Mouse (Mus musculus): ENCODE results near the gene Trim63.

The Trim63 gene

GRCm38 (mm10) chr4:134343071-134344031 lies 28.4 kb downstream of the Trim63 start, which contains the start of gene Slc30a2:
TSS of gene Slc30a2 (plus strand) at chr4:134343181.
- DNase-seq = no peak

GRCm38 (mm10) chr4:134344620-134345019 lies 29.7 kb downstream of the Trim63 start:
- no peak for DNase-seq

- no peak for DNase-seq
These were observed 30.9 kb downstream of the Trim63 start for GRCm38 (mm10) chr4:134345802-134346201.

- no peak for DNase-seq
These were observed 33.2 kb downstream of the Trim63 start for GRCm38 (mm10) chr4:134348078-134348477.

- no peak for DNase-seq
These were observed 33.6 kb downstream of the Trim63 start for GRCm38 (mm10) chr4:134348545-134348944.

- no peak for DNase-seq
These were observed 34.9 kb downstream of the Trim63 start for GRCm38 (mm10) chr4:134349829-134350228.

- DNase-seq = no peak
These were observed 35.7 kb downstream of the Trim63 start for GRCm38 (mm10) chr4:134350641-134351040.

GRCm38 (mm10) chr4:134351329-134352260 lies 36.7 kb downstream of the Trim63 start:
- no peak for DNase-seq

GRCm38 (mm10) chr4:134352261-134352707 lies 37.4 kb downstream of the Trim63 start:
- no peak for DNase-seq

GRCm38 (mm10) chr4:134352929-134353328 lies 38.0 kb downstream of the Trim63 start:
- DNase-seq = no peak

GRCm38 (mm10) chr4:134353527-134354409 lies 38.8 kb downstream of the Trim63 start:
- DNase-seq = no peak

GRCm38 (mm10) chr4:134355841-134356452 lies 41.0 kb downstream of the Trim63 start:
- DNase-seq = no peak

GRCm38 (mm10) chr4:134356591-134357460 lies 41.9 kb downstream of the Trim63 start:
- peak; percentile 66 for DNase-seq

GRCm38 (mm10) chr4:134357461-134357771 lies 42.5 kb downstream of the Trim63 start:
- DNase-seq = no peak

GRCm38 (mm10) chr4:134359649-134360048 lies 44.7 kb downstream of the Trim63 start:
- DNase-seq = no peak

GRCm38 (mm10) chr4:134361215-134361614 lies 46.3 kb downstream of the Trim63 start:
- DNase-seq = no peak

- DNase-seq = no peak
These were observed 47.2 kb downstream of the Trim63 start for GRCm38 (mm10) chr4:134362124-134362523.

GRCm38 (mm10) chr4:134362586-134362985 lies 47.7 kb downstream of the Trim63 start:
- DNase-seq = peak; percentile 54

- no peak for DNase-seq
These were observed 50.4 kb downstream of the Trim63 start for GRCm38 (mm10) chr4:134365280-134365679.

- DNase-seq = no peak
These were observed 55.8 kb downstream of the Trim63 start for GRCm38 (mm10) chr4:134370649-134371221.

All from liver (tissue).